Comparison of ENCODE assay signal across 20 mouse cellular contexts in genomic region chr10:40871301-40871700, GRCm38 (mm10). TPM values are rescaled to one million over a fixed set of nuclear protein-coding genes. Genes with fewer than 3 reads are reported as not detected.
DNase-seq lines count a peak whose midpoint lies in the region; ATAC-seq and TF ChIP-seq lines count a peak whose summit lies in the region.
"Had no signal": no experiment of that assay in that cellular context is flagged by ENCODE, and none has a peak within 500 bp of the region (broad histone marks: within the 10 kb centered on the region; RNA-seq: fewer than 3 reads in every experiment).

No protein-coding gene starts in this region.

- H3K4me2 ChIP-seq in liver, embryonic 11.5 days = no peak overlapping the region
- H3K4me2 ChIP-seq: forebrain, embryonic 13.5 days; hindbrain, embryonic 13.5 days had no signal

- 25% methylated on average over 2 of the region's 2 CpGs for WGBS in liver, adult 2 months
- 80% methylated on average over 2 of the region's 2 CpGs for WGBS in liver, embryonic 11.5 days

- H3K36me3 ChIP-seq in liver, adult 2 months (ENCODE audit: control insufficient read depth, insufficient read depth, low read length) = peaks cover 3% of the 10 kb centered on the region
- H3K36me3 ChIP-seq in liver, embryonic 11.5 days (ENCODE audit: control insufficient read depth, insufficient read depth, low read length) = peaks cover 3% of the 10 kb centered on the region; the same call in 1 of the 2 replicates

- H3K27me3 ChIP-seq in liver, adult 2 months (ENCODE audit: control insufficient read depth, insufficient read depth, low read length) = no peaks in the 10 kb centered on the region
- no peaks in the 10 kb centered on the region for H3K27me3 ChIP-seq in liver, embryonic 11.5 days (replicated peaks; ENCODE audit: control insufficient read depth, insufficient read depth, low read length)
- H3K27me3 ChIP-seq: forebrain, embryonic 13.5 days; hindbrain, embryonic 13.5 days had no signal

- H3K27ac ChIP-seq in liver, adult 2 months (replicated peaks; ENCODE audit: insufficient read depth, low read depth, low read length) = no peak overlapping the region
- H3K27ac ChIP-seq in liver, embryonic 11.5 days (ENCODE audit: low read depth, low read length) = no peak overlapping the region
- H3K27ac ChIP-seq: embryonic facial prominence, embryonic 10.5 days; forebrain, embryonic 13.5 days; gastrocnemius, adult 2 months; heart, embryonic 10.5 days; hindbrain, embryonic 13.5 days; hindbrain, postnatal 0 days had no signal

- TF ChIP-seq CTCF in liver, adult 2 months (IDR thresholded peaks at IDR 0.05; ENCODE audit: low read depth, low read length) = no peak

- H3K9ac ChIP-seq in liver, adult 2 months (ENCODE audit: low read depth, low read length) = no peak overlapping the region
- no peak overlapping the region for H3K9ac ChIP-seq in liver, embryonic 11.5 days (ENCODE audit: low read depth, low read length)
- H3K9ac ChIP-seq: forebrain, embryonic 13.5 days; forebrain, postnatal 0 days; hindbrain, embryonic 13.5 days had no signal

- H3K4me1 ChIP-seq in liver, adult 2 months (ENCODE audit: control insufficient read depth, insufficient read depth, low read length) = peaks cover 8% of the 10 kb centered on the region
- H3K4me1 ChIP-seq in liver, embryonic 11.5 days (replicated peaks; ENCODE audit: control insufficient read depth, insufficient read depth, low read length) = no peaks in the 10 kb centered on the region
- H3K4me1 ChIP-seq: forebrain, embryonic 13.5 days; hindbrain, embryonic 13.5 days had no signal

- no peak overlapping the region for H3K4me3 ChIP-seq in liver, adult 2 months (ENCODE audit: insufficient read depth, low read depth, low read length)
- no peak overlapping the region for H3K4me3 ChIP-seq in liver, embryonic 11.5 days (ENCODE audit: low read depth, low read length)
- H3K4me3 ChIP-seq: embryonic facial prominence, embryonic 10.5 days; forebrain, embryonic 13.5 days; gastrocnemius, adult 2 months; heart, embryonic 10.5 days; hindbrain, embryonic 13.5 days had no signal

- no peak for TF ChIP-seq POLR2A in liver, adult 2 months (IDR thresholded peaks at IDR 0.05; ENCODE audit: extremely low read depth, insufficient read depth, low read length)

- H3K9me3 ChIP-seq in liver, embryonic 11.5 days (ENCODE audit: control insufficient read depth, low read length) = no peaks in the 10 kb centered on the region
- H3K9me3 ChIP-seq: embryonic facial prominence, embryonic 10.5 days; forebrain, embryonic 13.5 days; heart, embryonic 10.5 days; hindbrain, embryonic 13.5 days had no signal

- peak; percentile 74 for DNase-seq in liver, adult 2 months (ENCODE audit: extremely low read depth, low read depth, low spot score)
- no peak for DNase-seq in liver, embryonic 11.5 days (ENCODE audit: low spot score)
- DNase-seq in urinary bladder, postnatal 14 days (ENCODE audit: low spot score) = peak; percentile 13
- DNase-seq in urinary bladder, postnatal 25 days (ENCODE audit: low spot score) = no peak
- peak; percentile 44 for DNase-seq in lung, postnatal 25 days (ENCODE audit: low spot score)
- no peak for DNase-seq in cerebellum, adult 11 months
- DNase-seq: adrenal gland, postnatal 14 days; B cell, adult 2 months; forebrain, postnatal 0 days; gastrocnemius, adult 2 months; gastrocnemius, postnatal 25 days; heart, postnatal 10 days; heart, postnatal 4 days had no signal

- ATAC-seq in liver, embryonic 11.5 days (replicated peaks; ENCODE audit: low FRiP score) = no peak
- ATAC-seq: CD4-positive, CD25-positive, alpha-beta regulatory T cell, adult 4 months; forebrain, embryonic 13.5 days; forebrain, postnatal 0 days; hindbrain, postnatal 0 days had no signal

- H3K79me2 ChIP-seq in liver, adult 2 months (ENCODE audit: control insufficient read depth, insufficient read depth, low read length) = peaks cover 32% of the 10 kb centered on the region

RNA-seq across cellular contexts. Expression of gene Cdc40, which starts 11.8 kb away (rescaled TPM):
- 15.9 and 16.1 TPM in 2 replicates for total RNA-seq in liver, adult 2 months (2014; rRNA removed)
- 11.1 and 12.8 TPM in 2 replicates for polyA plus RNA-seq in liver, adult 2 months (2012; rRNA removed)
- polyA plus RNA-seq in liver, embryonic 11.5 days (2014; fragmentation: Nextera tagmentation; extraction: Ambion mirVana) = 33.8 and 37.1 TPM in 2 replicates

RNA-seq across cellular contexts. Expression of gene Wasf1, which starts 12.0 kb away (rescaled TPM):
- total RNA-seq in liver, adult 2 months (2014; rRNA removed) = 0.54 and 0.55 TPM in 2 replicates
- polyA plus RNA-seq in liver, adult 2 months (2012; rRNA removed) = 0.69 and 0.77 TPM in 2 replicates
- 11.3 and 13.8 TPM in 2 replicates for polyA plus RNA-seq in liver, embryonic 11.5 days (2014; fragmentation: Nextera tagmentation; extraction: Ambion mirVana)
- total RNA-seq: granulocyte monocyte progenitor cell, adult 5-6 weeks had no signal

Comparison
In these comparisons a context has a peak if more than half of its experiments do, and no peak if none do; other contexts are left out.
1. DNase-seq: peak in liver, adult 2 months (single experiment), urinary bladder, postnatal 14 days (single experiment) and lung, postnatal 25 days (single experiment); none in liver, embryonic 11.5 days (single experiment), urinary bladder, postnatal 25 days (single experiment) and cerebellum, adult 11 months (single experiment).